Mouse (Mus musculus): ENCODE data around the gene Gkn1.

The Gkn1 gene

GRCm38 (mm10) chr6:87350829-87351228, at the start of gene Gkn1:
TSS of gene Gkn1 (minus strand) at chr6:87350942.
- in situ Hi-C loops (cut with MboI; ENCODE audit: low sequenced_read_pairs) = no loop called here

DNA sequence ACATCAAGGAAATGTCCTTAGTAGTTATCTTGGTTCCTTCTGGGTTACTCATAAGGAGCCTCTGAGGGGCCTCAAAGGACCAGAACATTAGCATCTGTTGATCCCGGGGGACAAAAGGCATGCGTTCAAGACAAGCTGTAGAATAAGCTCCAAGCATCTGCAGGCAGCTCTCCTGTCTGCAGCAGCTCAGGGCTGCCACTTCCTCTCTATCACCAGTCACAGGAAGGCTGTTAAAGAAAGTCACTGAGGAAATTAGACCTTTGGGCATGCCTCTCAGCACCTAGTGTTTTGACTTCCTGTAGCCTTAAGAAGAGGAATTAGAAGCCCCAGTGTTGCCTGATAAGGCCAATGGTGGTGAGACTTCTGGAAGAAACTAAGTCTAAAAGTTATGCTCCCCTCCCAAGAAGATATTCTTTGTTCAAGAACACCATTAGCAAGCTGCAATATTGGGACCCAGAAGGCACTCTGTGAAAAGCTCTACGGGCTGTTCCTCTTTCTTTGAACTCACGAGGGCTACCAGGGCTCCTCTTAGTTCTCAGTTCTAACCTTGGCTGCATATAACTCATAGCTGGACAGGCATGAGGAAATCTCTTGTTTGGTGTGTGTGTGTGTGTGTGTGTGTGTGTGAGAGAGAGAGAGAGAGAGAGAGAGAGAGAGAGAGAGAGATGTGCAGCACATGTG, 49.3 kb upstream of the Gkn1 start:
- in situ Hi-C loops (cut with MboI; ENCODE audit: low sequenced_read_pairs) = no loop called here

- in situ Hi-C loops (cut with MboI; ENCODE audit: low sequenced_read_pairs) = no loop called here
Measured at GRCm38 (mm10) chr6:87399137-87399536, 48.4 kb upstream of the Gkn1 start.

DNA sequence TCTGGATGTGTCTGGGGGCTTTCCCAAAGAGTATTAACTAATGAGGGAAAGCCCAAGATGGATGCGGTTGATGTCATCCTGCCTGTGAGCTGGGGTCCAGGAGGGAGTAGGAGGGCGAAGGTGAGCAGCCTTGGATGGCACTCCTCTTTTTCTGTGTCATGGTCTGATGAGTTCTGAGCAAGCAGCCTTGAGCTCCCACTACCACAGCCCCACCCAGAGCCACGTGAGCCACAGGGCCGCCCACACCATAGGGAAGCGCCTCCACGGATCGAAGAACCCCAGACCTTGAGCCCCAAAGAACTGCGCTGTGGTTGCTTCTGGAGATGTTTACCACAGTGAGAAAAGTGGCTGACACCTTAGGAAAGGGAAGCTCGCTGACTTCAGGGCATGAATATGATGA, 44.0 kb upstream of the Gkn1 start:
- in situ Hi-C loops (cut with MboI; ENCODE audit: low sequenced_read_pairs) = no loop called here

DNA sequence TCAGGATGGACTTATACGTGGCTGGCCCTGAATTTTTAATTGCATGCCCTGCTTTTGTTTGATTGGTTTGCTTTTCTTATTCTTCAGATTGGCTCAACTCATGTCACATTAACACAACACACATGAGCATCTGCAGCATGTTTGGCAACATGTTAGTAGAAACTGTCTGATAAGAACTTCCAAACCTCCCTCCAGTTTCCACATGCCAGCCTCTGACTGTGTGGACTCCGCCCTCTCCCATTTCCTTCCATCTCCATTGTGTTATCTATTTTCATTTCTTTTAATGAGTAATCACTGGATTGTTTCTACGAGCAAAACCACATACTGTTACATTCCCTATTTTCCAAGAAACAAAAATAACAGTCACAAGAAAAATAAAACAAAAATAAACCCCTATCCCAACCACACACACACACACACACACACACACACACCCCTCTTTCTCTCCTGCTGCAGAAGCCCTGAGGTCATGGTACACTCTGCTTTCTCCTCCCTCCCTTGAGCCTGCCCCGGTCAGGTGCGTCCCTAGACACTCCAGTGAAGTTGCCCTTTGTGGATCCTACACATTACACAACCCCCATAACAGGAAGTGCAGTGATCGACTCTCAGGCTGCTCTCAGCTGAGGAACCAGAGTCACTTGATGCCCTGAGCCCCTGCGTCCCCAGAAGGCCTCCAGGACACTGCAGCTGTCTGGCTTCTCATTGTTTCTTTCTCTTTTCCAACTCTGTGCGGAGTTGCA, 42.9 kb upstream of the Gkn1 start:
- in situ Hi-C loops (cut with MboI; ENCODE audit: low sequenced_read_pairs) = no loop called here

DNA sequence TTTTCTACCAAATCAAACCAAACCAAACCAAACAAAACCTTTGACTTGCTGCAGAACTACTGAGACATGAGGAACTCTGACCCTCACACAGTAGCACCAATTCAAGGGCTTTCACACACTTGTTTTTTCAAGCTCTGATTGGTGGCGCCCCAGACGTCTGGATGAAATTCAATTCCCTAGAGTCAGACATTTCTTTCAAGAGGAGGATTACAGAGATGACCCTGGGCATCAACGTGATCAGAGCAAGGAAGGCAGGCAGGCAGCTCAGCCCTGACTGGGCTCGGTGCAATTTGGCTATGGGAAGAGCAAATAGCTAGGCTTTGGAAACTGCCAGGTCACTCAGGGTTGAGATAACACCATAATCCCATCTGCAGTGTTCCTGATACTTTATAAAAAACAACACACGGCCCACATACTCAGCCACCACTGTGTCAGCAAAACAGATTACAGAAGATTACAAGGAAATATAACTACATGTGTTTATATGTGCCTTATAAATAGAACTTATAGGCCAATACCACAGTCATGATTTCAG, 38.8 kb upstream of the Gkn1 start:
- in situ Hi-C loops (cut with MboI; ENCODE audit: low sequenced_read_pairs) = no loop called here

DNA sequence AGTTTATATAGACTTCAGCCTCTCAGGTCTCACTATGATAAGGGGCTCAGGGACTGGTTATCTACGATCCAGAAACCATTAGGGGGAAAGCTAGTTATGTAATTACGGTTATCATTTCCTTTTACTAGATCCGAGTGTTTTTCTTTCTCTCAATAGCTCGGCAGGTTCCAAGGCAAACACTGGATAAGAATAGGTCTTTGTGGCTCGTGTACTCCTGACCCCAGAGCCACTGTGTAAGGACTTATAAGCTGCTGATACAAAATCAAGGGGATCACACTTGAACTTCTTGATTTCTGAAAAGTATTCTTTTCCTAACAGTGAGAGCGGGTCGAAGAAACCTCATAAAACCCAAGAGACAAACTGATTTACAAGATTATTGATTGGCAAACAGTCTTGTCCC, 38.1 kb upstream of the Gkn1 start, which contains the start of gene Gkn3:
Gene Gkn3 (minus strand): TSS at position 59 of the 400 bp plus-strand sequence.
- in situ Hi-C loops (cut with MboI; ENCODE audit: low sequenced_read_pairs) = no loop called here

GRCm38 (mm10) chr6:87386681-87387080, 35.9 kb upstream of the Gkn1 start:
- in situ Hi-C loops (cut with MboI; ENCODE audit: low sequenced_read_pairs) = no loop called here

DNA sequence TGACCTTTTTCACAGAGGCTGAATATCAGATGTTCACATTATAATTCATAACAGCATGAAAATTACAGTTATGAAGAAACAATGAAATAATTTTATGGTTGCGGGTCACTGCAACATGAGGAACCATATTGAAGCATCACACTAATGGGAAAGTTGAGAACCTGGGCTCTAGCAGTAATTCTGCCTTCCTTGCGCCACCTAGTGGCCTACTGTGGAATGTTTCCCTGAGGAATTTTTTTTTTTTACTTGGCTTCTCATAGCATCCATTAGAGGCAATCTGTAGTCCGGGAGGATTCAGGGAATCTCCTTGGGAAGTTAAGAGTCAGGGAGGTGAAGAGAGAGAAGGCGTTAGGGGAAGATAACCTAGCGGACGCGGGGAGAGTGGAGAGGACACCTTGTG, 35.5 kb upstream of the Gkn1 start:
- in situ Hi-C loops (cut with MboI; ENCODE audit: low sequenced_read_pairs) = no loop called here

DNA sequence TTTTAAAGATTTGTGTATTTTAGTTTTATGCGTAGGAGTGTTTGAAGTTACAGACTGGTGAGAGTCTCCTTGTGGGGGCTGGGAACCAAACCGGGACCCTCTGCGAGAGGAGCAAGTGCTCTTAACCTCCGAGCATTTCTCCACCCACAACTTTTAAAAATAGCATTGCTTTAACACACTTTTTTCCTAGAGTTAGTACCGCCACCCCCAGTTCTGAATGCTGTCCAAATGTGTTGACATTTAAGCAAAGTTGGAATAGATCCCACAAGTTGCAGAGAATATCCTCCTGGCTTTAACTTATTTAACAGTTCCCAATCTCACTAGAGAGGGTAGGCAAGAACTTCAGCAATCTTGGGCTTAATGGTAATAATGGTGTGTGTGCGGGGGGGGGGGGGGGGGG, 34.0 kb upstream of the Gkn1 start:
- in situ Hi-C loops (cut with MboI; ENCODE audit: low sequenced_read_pairs) = no loop called here

DNA sequence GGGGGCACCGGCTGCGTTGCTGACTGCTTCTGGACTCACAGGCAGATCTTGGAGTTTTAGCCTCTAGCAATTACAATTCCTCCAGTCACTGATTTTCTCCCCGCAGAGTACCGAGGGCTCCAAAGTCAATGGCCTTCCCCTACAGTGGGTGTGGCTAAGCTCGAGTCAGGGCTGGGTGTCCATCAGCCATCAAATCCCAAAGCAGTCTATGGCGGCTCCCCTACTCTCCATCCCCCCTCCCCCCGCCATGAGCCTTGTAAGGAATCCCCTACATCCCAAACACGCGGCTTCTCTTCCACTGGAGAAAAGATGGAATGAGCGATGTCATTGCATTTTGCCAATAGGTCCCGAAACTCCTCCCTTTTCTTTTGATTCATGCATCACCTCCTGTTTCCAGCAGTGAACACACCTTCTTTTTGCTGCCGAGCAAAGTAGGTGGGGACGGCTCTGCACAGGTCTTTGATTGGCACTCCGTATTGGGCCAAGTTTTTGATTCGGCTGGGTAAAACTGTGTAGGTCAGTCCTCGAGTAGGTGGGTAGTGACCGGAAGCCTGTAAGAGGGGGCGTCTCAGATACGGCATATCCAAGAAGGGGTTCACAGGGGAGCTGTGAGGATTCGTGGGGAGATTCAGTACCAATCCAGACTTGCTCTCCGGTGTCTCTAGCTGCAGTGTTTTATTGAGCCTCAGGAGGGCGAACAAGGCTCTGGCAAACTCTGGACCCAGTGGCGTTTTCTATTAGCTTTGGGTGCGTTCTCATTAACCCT, 33.4 kb upstream of the Gkn1 start:
- in situ Hi-C loops (cut with MboI; ENCODE audit: low sequenced_read_pairs) = no loop called here

GRCm38 (mm10) chr6:87373057-87373456, 22.3 kb upstream of the Gkn1 start, which contains the start of gene Gkn2:
TSS of gene Gkn2 (plus strand) at chr6:87373357.
- in situ Hi-C loops (cut with MboI; ENCODE audit: low sequenced_read_pairs) = no loop called here

GRCm38 (mm10) chr6:87369223-87369622, 18.5 kb upstream of the Gkn1 start:
- in situ Hi-C loops (cut with MboI; ENCODE audit: low sequenced_read_pairs) = no loop called here

DNA sequence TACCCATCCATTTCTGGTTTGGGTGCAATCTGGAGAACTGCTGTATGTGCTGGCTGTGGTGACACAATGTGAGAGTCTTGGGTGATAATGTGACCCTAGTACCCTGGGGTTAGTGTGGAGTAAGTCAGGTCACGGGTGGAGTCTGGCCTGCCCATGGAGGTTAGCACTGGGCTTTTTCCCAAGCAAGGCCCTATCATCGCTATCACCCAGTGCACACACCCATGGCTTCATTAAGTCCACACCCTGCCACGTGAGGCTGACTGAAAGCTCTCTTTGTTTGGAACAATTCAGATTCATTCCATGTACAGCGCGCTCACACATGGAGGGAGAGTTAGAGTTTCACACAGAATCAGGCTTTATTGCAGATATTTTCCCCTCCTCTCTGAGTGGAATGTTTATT, 3.7 kb upstream of the Gkn1 start:
- in situ Hi-C loops (cut with MboI; ENCODE audit: low sequenced_read_pairs) = no loop called here

- in situ Hi-C loops (cut with MboI; ENCODE audit: low sequenced_read_pairs) = no loop called here
Measured at GRCm38 (mm10) chr6:87335935-87336295, 14.8 kb downstream of the Gkn1 start.

- in situ Hi-C loops (cut with MboI; ENCODE audit: low sequenced_read_pairs) = no loop called here
Measured at GRCm38 (mm10) chr6:87335091-87335934, 15.4 kb downstream of the Gkn1 start, which contains the start of gene Antxr1. TSS of gene Antxr1 (minus strand) at chr6:87335821.

- in situ Hi-C loops (cut with MboI; ENCODE audit: low sequenced_read_pairs) = no loop called here
Measured at GRCm38 (mm10) chr6:87334361-87335090, 16.2 kb downstream of the Gkn1 start.

DNA sequence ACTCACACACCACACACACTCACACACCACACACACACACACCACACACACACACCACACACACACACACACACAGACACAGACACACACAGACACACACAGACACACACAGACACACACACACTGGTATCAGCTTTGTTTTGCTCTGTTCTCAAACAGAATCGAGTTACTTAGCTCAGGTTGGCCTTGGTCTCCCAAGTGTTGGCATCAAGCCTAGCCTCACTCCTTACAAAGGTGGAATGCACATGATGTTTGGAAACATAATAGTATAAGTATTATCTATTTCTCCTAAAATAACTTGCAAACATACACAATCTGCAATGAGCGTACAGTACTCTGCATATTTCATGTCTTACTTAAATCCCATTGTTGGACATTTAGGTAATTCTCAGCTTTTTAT, 18.4 kb downstream of the Gkn1 start:
- in situ Hi-C loops (cut with MboI; ENCODE audit: low sequenced_read_pairs) = no loop called here

DNA sequence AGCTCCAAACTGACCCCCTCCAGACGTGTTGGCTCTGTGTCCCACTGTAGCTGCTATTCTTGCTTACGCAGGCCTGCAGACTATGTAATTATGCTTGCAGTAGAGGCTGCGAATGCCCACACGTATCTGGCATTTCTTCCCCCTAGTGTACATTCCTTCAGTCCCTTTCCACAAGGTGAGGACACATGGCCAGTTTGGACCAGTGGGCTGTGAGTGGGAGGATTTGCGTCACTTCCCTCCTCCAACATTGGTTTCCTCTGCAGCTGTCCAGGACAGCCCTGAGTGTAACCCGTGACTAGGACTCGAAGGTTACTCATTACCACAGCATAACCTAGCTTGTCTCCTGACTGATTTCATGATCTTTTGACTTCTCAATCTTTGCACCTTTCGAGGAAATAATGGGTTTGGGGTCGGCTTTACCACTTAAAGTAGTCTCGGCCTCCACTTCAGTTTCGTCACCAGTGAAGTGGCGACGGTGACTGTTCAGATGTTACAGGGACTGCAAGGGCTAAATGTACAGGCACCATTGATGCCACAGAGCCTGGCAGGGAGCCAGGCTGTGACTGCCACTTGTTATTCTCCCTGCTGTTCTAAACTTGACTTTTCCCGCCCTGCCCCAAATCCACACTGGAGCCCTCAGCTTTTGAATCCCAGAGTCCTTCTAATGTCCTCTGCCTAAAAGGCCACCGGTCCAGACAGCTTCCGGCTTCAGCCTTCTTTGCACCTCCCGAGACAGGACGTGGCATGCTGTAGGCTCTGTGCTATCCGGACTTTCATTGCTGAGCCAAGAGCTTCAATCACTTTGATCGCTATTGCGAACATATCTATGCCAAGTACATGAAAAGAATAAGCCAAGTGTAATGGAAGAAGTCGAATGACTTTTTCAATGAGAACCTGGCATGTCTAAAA, 22.2 kb downstream of the Gkn1 start:
- in situ Hi-C loops (cut with MboI; ENCODE audit: low sequenced_read_pairs) = loop anchor here (10.0 kb wide), 1 partner anchor 224 kb away; the partner anchor contains the start of gene D6Ertd527e

All from CH12F3 (cell line).